Mouse (Mus musculus): ENCODE measurements around the gene Sbno2.

Sbno2 gene

GRCm38 (mm10) chr10:80036832-80037231 is 68.5 kb downstream of the Sbno2 start:
- in situ Hi-C loops (cut with MboI, MseI), result no loop called here

GRCm38 (mm10) chr10:80035686-80036085 is 69.7 kb downstream of the Sbno2 start:
- in situ Hi-C loops (cut with MboI, MseI), result no loop called here

- in situ Hi-C loops (cut with MboI, MseI), result no loop called here
Measured at GRCm38 (mm10) chr10:80035148-80035547, 70.2 kb downstream of the Sbno2 start.

GRCm38 (mm10) chr10:80033511-80034391 is 71.6 kb downstream of the Sbno2 start:
- in situ Hi-C loops (cut with MboI, MseI), result loop anchor here (5.0 kb wide), 1 partner anchor 36 kb away; the partner anchor contains the start of gene Abca7

DNA sequence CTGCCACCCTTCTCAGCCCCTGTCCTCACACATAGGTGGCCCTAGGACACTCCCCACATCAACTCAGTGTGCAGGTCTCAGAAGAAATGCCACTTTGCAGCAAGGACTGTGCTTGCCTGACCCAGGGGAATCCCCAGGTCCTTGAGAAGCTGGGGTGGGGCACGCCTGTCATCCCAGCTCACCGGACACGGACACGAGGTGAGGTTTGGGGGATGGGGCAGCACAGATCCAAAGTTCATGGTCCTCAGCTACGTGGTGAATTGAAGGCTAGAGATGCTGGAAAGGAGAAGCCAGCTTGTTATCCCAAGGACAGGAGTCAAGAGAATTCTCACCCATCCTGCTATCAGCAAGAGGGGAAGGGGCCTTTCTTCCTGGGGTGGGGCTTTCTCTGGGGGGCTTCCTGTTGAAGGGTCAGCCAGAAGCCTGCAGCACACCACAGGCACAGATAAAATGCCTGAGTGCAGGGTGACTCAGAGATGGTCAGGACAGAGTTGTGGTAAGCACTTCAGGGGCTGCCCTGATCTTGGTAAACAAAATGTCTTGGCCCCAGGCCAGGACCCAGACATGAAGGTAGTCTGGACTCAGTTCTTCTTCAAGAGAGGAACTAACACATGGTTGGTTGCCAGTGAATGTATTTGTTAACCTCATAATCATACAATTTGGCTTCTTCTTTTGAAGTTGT is 72.4 kb downstream of the Sbno2 start:
- in situ Hi-C loops (cut with MboI, MseI), result loop anchor here (5.0 kb wide), 1 partner anchor 36 kb away; the partner anchor contains the start of gene Abca7

GRCm38 (mm10) chr10:80030736-80031135 is 74.6 kb downstream of the Sbno2 start:
- in situ Hi-C loops (cut with MboI, MseI), result loop anchor here (5.0 kb wide), 1 partner anchor 33 kb away; the partner anchor contains the start of gene Abca7

DNA sequence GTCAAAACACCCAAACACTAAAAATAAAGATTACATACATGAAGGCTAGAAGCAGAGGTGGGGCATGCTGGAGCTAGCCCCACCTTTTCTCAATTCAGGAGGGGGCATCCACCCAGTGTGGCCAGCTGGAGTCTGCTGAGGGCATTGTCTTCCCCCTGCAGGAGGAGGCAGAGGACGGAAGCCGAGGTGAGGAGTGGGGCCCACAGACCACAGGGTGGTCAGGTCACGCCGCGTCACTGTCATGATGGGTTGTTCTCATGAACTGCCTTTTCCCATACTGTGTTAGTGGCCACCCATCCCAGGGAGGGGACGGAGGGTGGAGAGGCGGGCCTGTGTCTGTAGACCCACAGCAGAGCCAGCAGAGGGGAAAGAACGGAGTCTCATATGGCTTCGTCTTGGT is 75.2 kb downstream of the Sbno2 start:
- in situ Hi-C loops (cut with MboI, MseI), result loop anchor here (5.0 kb wide), 1 partner anchor 33 kb away; the partner anchor contains the start of gene Abca7

DNA sequence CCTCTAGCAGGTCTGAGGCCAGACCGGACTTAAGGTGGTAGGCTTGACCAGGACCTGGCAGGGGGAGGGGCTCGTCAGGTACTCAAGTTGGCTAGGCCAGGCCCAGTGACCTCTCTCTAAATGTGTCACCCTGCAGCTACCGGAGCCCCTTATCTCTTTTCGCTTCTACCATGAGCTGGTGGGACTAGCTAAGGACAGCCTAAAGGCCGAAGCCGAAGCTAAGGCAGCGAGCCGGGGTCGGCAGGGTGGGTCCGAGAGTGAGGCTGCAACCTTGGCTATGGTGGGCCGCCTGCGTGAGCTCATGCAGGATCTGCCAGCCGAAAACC is 76.9 kb downstream of the Sbno2 start:
- in situ Hi-C loops (cut with MboI, MseI), result no loop called here

DNA sequence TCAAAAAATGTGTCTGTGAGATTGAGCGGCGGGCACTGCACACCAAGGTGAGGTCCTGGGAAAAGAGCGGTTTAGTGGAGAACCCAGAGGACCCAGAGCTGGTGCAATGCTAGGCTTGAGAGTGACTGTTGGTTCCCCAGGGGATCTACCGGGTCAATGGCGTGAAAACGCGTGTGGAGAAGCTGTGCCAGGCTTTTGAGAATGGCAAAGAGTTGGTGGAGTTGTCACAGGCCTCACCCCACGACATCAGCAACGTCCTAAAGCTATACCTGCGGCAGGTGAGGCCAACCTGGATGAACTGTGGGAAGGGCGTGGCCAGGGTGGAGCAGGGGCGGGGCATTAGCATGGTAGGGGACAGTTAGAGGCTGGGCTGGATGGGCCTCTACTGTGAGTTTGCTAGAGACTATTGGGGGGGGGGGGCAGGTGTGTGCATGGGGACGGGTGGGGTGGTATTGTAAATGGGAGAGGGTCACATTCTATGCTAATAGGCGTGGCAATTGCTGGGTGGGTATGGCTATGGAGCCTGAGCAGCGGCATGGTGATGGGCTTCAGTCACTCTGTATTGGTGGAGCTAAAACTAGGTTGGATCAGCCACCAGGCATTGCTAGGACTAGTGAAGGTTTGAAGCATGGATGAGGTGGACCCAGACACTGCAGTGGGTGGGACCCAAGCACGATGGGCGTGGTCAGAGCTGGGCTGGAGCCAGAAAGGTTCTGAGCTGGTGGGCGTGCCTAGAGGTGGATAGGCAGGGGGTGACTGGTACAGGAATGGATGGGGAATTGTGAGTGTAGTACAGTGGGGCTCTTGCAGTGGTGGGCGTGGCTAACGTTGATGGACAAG is 77.5 kb downstream of the Sbno2 start:
- in situ Hi-C loops (cut with MboI, MseI), result no loop called here

- in situ Hi-C loops (cut with MboI, MseI), result no loop called here
Measured at GRCm38 (mm10) chr10:80025889-80026288, 79.5 kb downstream of the Sbno2 start.

- in situ Hi-C loops (cut with MboI, MseI), result no loop called here
Measured at GRCm38 (mm10) chr10:80025463-80025862, 79.9 kb downstream of the Sbno2 start.

- in situ Hi-C loops (cut with MboI, MseI), result no loop called here
Measured at GRCm38 (mm10) chr10:80025044-80025347, 80.4 kb downstream of the Sbno2 start.

- in situ Hi-C loops (cut with MboI, MseI), result no loop called here
Measured at GRCm38 (mm10) chr10:80024229-80025043, 80.9 kb downstream of the Sbno2 start.

DNA sequence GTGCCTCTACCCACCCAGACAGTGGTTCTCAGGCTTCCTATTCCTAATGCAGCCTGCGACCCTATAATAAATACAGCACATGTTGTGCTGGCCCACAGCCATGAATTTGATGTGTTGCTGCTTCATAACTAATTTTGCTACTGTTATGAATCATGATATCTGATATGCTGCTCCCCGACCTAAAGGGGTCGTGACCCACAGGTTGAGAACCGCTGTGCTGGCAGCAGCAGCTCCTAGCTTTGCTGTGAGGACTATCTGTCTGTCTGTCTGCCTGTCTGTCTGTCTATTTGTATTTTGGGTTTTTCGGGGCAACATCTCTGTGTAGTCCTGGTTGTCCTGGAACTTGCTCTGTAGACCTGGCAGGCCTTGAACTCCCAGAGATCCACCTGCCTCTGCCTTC is 81.6 kb downstream of the Sbno2 start:
- in situ Hi-C loops (cut with MboI, MseI), result no loop called here

DNA sequence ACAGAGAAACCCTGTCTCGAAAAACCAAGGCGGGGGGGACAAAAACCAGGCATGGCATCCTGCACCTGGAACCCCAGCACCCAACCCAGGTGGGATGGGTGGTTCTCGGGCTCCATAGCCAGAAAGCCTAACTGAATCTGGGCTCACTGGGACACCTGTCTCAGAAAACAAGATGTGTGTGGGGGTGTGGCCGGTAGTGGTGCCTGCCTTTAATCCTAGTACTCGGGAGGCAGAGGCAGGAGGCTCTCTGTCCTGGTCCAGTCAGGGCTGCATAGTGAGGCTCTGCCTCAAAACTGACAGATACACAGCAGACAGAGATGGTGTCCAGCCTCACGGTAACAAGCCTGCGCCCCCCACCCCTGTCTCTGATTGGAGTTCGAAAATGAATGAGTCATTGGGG is 82.6 kb downstream of the Sbno2 start:
- in situ Hi-C loops (cut with MboI, MseI), result no loop called here

DNA sequence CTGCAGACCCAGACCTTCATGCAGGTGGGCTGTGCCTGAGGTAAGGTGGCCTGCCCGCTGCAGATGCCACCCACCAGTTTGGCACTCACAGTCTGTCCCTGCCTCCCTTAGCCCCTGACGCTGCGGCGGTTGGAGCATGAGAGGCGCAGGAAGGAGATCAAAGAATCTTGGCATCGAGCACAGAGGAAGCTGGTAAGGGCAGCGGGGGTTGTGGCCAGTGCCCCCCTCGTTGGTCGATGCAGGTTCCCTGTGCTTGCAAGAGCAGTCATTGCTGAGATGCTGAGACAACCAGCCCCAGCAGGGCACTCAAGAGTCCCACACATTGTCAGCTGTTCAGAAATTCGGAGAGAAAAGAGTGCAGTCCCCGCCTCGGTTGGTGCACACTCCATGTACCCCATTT is 83.2 kb downstream of the Sbno2 start:
- in situ Hi-C loops (cut with MboI, MseI), result no loop called here

DNA sequence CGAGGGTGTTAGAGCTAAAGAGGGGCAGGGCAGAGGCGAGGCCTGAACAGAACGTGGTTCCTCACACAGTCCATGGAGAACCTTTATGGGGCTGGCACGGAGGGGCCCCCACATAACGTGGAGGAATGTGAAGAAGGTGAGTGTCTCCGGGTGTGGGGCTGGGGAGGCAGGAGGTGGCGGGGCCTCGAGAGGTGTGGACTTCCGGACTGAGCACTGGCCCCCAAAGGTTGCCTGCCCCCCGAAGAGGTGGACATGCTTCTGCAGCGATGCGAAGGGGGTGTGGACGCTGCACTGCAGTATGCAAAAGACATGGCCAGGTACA is 84.1 kb downstream of the Sbno2 start:
- in situ Hi-C loops (cut with MboI, MseI), result no loop called here

GRCm38 (mm10) chr10:80020603-80021319 is 84.6 kb downstream of the Sbno2 start:
- in situ Hi-C loops (cut with MboI, MseI), result no loop called here

DNA sequence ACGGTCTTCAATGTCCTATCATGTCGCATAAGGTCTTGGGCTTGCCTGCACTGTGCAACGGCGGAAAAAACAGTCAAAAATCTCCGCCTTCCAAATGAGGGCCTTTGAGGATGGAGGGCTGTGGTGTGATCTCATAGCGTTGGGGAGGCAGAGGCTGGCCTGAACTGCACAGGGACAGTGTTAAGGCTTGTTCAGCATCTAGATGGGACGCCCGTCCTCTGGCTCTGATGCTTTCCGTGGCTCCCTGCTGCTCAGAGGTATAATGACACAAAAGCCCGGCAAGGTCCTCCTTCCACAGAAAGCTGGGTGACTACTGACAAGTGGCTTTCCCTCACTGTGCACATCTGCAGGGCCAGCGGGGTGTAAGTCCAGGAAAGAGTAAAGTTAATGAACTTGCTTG is 85.2 kb downstream of the Sbno2 start:
- in situ Hi-C loops (cut with MboI, MseI), result no loop called here

DNA sequence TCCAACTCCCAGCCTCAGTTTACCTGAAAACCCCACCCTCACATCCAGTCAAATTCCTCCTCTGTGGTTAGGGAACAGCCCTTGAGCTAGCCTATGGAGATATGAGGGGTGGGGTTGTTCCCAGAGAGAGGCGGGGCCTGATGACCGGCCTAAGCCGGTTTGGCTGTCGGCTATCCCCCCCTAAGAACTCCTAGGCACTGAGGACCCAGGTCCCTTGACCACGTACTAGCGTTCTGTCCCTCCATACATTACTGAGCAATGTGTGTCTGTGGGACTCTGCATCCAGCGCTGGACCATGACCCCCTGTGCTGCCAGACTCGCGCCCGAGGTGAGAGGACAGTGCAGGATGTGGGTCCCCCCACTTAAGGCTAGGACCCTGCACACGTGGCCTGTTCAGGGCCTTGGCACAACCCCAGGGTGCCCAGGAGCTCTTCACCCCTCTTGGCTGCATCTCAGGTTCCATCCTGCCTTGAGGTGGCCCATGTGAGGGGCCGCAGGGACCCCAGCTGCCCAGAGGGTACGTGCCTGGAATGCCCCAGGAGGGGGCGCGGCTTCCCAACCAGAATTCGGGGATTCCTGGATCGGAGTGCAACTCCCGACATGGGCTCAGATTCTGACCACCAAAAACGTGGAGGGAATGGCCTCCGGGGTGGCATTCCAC is 85.8 kb downstream of the Sbno2 start:
- in situ Hi-C loops (cut with MboI, MseI), result loop anchor here (5.0 kb wide), 1 partner anchor 92 kb away; the partner anchor contains the start of gene Arid3a
